Mouse (Mus musculus) megakaryocyte, adult 5-6 weeks (primary cell): Measurements from ENCODE around the gene Vmn2r46. TPM values are rescaled to one million over a fixed set of nuclear protein-coding genes. Genes with fewer than 3 reads are reported as not detected.
"Not testable (repeated sequence)": the region's sequence is repeated elsewhere in the genome, so short reads cannot be mapped to it uniquely, and the experiment has no call there.

ENCODE experiments used
- ATAC-seq: 2 replicates; pipeline ENCODE4 v1.8.0; 2016; ENCODE audit warnings: mild to moderate bottlenecking, inconsistent platforms; ENCODE audit not compliant: poor library complexity, severe bottlenecking
- total RNA-seq, 2 experiments: library from RNA; stranded (forward) in 1 of 2; stranded (reverse) in 1 of 2; fragments of 153-499, 151-499 nt in 1 of 2; fragments of 221-1000, 200-1000 nt in 1 of 2; gene quantifications; 2 replicates each; pipeline versions ENCODE4 v1.2.3 to v1.2.4; 2015 to 2017

The Vmn2r46 gene
- total RNA-seq (2015), result not detected in 2 replicates
- not detected in 2 replicates for total RNA-seq (2017)

DNA sequence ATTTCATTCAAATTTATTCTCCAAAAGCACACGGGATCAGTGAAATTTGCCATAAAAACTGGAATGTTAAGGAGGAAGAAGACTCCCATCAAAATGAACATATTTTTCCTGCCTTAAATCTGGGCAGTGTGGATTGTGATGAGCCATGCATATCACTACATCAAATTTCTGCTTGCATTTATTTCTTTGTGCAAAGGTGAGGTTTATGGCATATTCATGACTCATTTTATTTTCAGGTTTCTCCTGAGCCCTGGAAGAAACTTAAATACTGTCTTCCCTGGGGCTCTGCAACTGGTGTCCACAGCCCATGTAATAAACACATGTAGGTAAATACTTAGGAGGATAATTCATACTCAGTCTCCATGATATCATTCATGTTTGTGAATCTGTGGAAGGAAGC, at the start of gene Vmn2r46:
TSS of gene Vmn2r46 (minus strand) at position 101 of the 400 bp plus-strand sequence.
- ATAC-seq, result not testable (repeated sequence)

Other genes with a start within 250 kb of the Vmn2r46 start
- not detected in 2 replicates for gene Vmn2r47, start 70.8 kb upstream of the Vmn2r46 start, total RNA-seq (2015)
- gene Vmn2r47, start 70.8 kb upstream of the Vmn2r46 start, total RNA-seq (2017), result not detected in 2 replicates
- not detected in 2 replicates for gene Vmn2r48, start 183.0 kb upstream of the Vmn2r46 start, total RNA-seq (2015)
- gene Vmn2r48, start 183.0 kb upstream of the Vmn2r46 start, total RNA-seq (2017), result not detected in 2 replicates
- gene Vmn2r49, start 221.7 kb upstream of the Vmn2r46 start, total RNA-seq (2015), result not detected in 2 replicates
- not detected in 2 replicates for gene Vmn2r49, start 221.7 kb upstream of the Vmn2r46 start, total RNA-seq (2017)